Mouse (Mus musculus): ENCODE results near the gene Rps10.

- TF ChIP-seq CTCF (IDR thresholded peaks at IDR 0.05; ENCODE audit: insufficient read depth, low read depth, low read length) (no peak), POLR2A (IDR thresholded peaks at IDR 0.05; ENCODE audit: insufficient read depth, low read depth, low read length) (no peak)
Observed at GRCm38 (mm10) chr17:27625455-27626251, 10.8 kb downstream of the Rps10 start.

Data from olfactory bulb, adult 2 months (tissue).